Mouse (Mus musculus): ENCODE measurements at regions not wholly inside any gene's neighbourhood (a gene's known extent, or its start where the extent isn't known, plus 50 kb on each side); places are given as distances from the start of the nearest gene placed in this dataset.
A peak's percentile ranks its signal among the peaks of the same experiment; 100 is the strongest.

DNA sequence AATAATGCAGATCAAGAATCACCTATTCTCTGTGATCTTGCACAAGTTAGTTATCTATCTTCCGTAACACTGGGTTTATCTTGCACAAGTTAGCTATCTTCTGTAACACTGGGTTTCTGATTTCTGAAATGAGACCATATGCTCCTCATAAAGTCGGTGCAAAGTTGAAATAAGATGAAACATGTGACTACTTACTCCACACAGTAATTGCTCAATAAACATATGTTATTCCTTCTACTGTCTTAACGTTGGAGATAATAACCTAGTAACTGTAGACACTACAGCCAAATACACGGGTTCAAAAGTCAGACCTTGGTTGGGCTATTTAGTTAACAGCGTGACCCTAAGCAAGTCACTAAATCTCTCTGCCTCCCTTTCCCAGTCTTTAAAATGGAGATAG lies 65.8 kb upstream of the Atp11b start:
- no peak for DNase-seq

DNA sequence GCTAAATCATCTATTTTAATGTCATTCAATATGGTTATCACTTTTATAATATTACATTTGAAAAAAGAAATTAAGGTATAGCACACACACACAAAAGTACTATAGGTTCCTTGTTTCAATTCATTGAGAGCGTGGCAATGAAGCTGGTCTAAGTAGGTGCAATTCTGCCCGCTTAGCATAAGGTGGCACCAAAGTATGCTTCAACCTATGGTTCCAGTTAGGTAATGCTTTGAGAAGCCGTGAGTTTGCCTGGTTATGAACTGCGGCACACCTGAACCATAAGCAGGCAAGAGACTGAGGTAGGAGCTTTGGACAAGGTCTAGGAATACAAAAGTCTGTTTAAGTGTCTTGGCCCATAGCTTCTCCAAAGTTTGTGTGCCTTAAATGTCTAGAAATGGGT lies 65.1 kb upstream of the Atp11b start:
- DNase-seq: peak in 1 of 2 experiments; percentile 7

DNA sequence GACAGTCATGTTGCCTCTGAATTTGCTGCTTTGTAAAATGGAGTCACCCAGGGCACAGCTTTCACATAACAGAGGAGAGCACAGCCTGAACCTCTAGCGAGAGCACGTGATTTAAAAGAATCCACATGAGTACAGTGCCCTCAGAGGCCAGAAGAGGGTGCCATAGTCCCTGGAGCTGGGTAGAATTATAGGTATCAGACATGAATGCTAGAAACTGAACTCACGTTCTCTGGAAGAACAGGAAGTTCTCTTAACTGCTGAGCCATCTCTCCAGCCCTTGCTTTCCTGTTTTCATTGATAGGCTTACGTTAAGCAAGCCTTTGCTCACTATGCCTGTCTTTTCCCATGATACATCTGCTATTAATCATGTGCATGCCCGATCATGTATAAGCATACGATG lies 60.9 kb upstream of the Atp11b start:
- peak; percentile 71 to 77 for DNase-seq

DNA sequence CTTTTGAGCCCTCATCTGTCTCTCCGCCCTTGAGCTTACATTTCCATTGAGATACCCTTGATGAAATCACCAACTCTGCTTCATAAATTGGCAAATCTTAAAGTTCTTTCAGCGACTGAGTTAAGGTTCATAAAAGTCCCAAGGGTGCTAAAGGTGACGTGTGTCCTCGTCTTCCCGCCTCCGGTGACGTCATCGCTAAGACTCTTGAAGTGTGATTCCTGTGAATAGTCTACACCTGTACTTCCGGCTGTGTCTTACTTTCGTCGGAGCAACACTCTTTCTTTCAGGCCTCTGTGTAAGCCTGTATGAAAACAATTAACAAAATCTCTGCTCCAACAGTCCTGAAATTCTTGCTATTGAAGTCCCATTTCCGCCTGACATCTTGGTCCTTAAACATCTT lies 60.4 kb upstream of the Atp11b start:
- DNase-seq: no peak

DNA sequence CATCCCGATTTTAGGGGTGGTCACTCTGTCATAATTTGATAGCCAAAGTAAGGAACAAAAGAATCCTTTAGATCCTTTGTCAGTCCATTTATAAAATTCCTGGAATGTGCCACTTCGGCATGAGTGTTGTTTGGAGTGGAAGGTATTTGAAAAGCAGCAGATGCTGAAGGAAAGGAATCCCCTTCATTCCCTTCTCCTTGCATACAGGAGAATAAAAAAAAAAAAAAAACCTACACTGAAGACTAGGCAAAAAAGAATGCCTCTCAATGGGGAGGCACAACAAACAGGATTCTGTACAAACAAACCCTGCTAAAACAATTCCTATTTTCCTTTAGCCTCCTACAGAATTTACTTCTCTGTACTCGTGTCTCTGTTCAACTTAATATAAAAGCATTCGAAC lies 59.7 kb upstream of the Atp11b start:
- no peak for DNase-seq

DNA sequence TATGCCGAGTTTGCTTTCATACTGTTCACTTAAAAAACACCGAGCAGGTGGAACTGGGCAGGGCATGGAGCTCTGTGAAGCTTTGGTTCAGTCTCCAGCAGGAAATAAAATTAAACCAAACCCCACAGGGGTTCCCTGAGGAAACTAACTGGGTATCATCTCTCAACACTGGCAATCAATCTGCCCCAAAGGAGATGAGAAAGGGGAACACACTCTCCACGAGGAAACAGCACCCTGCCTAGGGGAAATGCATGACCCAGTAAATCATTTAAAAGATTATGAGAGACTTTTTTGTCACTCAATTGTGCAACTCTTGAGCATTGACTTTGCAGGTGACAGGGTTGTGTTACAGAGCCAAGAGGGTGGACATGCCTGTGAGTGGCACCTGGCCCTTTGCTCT lies 58.0 kb upstream of the Atp11b start:
- no peak for DNase-seq

DNA sequence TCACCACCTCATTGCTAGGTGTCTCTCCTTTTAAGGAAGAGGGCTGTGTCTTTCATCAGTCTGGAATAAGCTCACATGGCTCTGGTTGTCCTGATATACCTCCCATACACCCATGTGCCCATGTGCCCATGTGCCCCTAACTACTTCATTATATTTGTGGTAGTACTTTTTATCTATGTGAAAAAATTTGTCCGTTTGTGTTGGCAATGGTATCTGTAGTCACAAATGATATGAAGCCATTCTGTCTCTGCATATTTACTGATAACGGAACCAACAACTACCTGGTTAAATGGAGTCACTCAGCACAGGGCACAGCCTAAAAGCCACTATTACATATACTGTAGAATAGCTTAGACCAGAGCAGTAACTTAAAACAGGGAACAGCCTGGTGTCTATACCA lies 54.6 kb upstream of the Atp11b start:
- no peak for DNase-seq

DNA sequence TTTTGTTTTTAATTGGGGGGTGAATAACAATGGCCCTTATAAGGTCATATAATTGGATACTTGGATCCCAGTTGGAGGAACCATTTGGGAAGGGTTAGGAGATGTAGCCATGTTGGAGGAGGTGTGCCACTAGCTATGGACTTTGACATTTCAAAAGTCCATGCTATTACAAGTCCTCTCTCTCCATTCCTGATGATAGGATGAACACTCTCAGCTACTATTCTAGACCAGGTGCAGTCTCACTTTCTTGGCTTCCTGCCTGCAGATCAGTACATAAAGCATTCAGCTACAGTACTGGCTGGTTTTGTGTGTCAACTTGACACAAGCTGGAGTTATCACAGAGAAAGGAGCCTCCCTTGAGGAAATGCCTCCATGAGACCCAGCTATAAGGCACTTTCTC lies 53.9 kb upstream of the Atp11b start:
- DNase-seq: no peak

DNA sequence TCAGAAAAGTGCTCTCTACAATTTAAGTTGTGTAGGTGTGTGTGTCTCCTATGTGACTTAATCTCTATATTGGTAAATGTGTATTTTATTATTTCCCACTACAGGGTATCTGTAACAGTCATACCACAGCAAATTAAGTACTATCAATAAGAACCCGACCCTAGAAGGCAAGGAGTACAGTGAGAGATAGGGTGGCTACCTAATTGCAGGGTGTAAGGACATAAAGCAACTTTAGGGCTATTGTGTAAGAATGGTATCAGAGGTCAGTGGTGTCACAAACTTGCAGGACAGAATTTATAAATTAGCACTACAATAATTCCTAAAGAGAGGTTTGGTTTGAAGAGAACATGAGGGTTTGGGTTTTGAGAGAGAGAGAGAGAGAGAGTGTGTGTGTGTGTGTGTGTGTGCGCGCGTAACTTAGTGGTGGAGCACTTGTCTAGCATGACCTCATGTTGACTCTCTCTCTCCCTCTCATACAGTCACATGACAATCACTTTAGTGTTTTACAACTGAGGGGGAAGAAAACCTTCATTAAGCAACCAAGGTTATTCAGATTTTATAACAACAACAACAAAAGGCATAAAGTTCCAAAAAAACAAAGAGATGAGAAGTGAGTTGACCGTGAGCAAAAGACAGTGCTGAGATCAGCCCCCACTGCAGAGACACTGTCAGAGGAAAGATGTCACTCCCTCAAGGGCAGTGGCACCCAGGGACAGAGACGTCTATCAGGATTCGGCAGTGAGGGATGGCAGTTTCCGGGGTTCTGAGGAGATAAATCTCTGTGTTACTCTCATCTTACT lies 50.2 kb upstream of the Atp11b start:
- peak; percentile 2 to 3 for DNase-seq

Measured in adrenal gland, postnatal 36 days (tissue).